Mouse (Mus musculus) spleen, adult 2 months (tissue): ENCODE measurements around the gene Kazald1.
A peak's percentile ranks its signal among the peaks of the same experiment; 100 is the strongest.

ENCODE experiments used
- CTCF ChIP-seq: fragments of 200-500 bp; IDR thresholded peaks from 2 replicates; pipeline ENCODE4 v1.5.1; 2011; ENCODE audit warnings: mild to moderate bottlenecking, inconsistent platforms; ENCODE audit not compliant: insufficient read depth, insufficient read length, insufficient replicate concordance; ENCODE audit errors: extremely low read depth
- POLR2A ChIP-seq: fragments of 200-500 bp; IDR thresholded peaks from 2 replicates; pipeline ENCODE4 v1.6.1; 2011; ENCODE audit warnings: low read depth, low read length, inconsistent platforms

DNA sequence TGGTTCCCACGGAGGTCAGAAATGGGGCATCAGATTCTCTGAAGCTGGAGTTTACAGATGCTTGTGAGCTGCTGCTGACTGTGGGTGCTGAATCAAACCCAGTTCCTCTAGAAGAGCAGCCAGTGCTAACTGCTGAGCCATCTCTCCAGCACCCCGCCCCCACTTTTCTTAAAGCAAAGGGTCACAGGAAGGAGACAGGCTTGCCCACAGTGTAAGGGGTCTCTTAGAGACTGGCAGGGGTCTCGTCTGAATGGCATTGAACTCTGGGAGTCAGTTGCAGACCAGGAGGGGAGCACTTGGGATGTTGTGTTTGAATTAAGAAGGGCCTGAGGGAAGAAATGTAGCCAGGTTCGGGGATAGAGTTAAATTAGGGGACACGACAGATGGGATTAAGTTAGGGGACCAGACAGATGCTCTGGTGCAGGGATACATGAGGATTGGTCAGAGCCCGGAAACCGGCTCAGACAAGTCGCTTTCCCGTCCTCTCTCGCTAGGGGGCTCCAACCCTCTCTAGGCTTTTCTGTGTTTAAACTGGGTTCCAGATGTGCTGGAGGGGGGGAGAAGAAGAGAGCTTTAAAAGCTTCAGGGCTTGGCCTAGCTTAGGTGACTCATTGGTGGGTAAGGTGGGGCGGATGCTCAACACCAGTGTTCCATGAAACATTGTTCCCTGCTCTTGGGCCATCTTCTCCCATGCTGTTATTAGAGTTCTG, 7.0 kb downstream of the Kazald1 start:
- TF ChIP-seq POLR2A: no peak
- TF ChIP-seq CTCF: peak; percentile 45; the same call in 1 of the 2 replicates
